Mouse (Mus musculus) stomach, postnatal 0 days (tissue): ENCODE results near the gene Trip10. TPM values are rescaled to one million over a fixed set of nuclear protein-coding genes. Genes with fewer than 3 reads are reported as not detected.
A peak's percentile ranks its signal among the peaks of the same experiment; 100 is the strongest.

ENCODE experiments used
- ATAC-seq: fragments of 200-750 bp; cut with Nextera tagmentation; 2 replicates; pipeline ENCODE4 v1.8.0; 2017; ENCODE audit not compliant: low FRiP score, low TSS enrichment
- DNase-seq: peaks from one replicate; pipeline ENCODE4 v3.0.0-alpha.2; 2016; ENCODE audit warnings: low spot score
- H3K27ac ChIP-seq: fragments of 300-500 bp; sonication (generic); replicated peaks from 2 replicates; pipeline ENCODE4 v1.5.1; 2014; ENCODE audit warnings: mild to moderate bottlenecking, control low read depth
- H3K27me3 ChIP-seq: fragments of 300-500 bp; sonication (generic); 2 replicates; pipeline ENCODE4 v1.6.1; 2014; ENCODE audit warnings: low read length; ENCODE audit not compliant: control insufficient read depth, insufficient read depth
- H3K36me3 ChIP-seq: fragments of 300-500 bp; sonication (generic); 2 replicates; pipeline ENCODE4 v1.6.1; 2014; ENCODE audit warnings: low read length, mixed read lengths; ENCODE audit not compliant: control insufficient read depth, insufficient read depth
- H3K4me1 ChIP-seq: fragments of 300-500 bp; sonication (generic); replicated peaks from 2 replicates; pipeline ENCODE4 v1.6.1; 2014; ENCODE audit warnings: antibody characterized with exemption; ENCODE audit not compliant: control insufficient read depth, insufficient read depth
- H3K4me2 ChIP-seq: fragments of 300-500 bp; sonication (generic); replicated peaks from 2 replicates; pipeline ENCODE4 v1.6.1; 2014; ENCODE audit warnings: low read depth, mild to moderate bottlenecking, control low read depth, moderate library complexity
- H3K4me3 ChIP-seq: fragments of 300-500 bp; sonication (generic); 2 replicates; pipeline ENCODE4 v1.5.1; 2014; ENCODE audit warnings: low read depth, low read length, control low read depth
- H3K9ac ChIP-seq: fragments of 300-500 bp; sonication (generic); 2 replicates; pipeline ENCODE4 v1.6.1; 2014; ENCODE audit warnings: mild to moderate bottlenecking, low read length, control low read depth, mixed read lengths
- H3K9me3 ChIP-seq: fragments of 300-500 bp; sonication (generic); 2 replicates; pipeline ENCODE4 v1.6.1; 2016; ENCODE audit warnings: low read length; ENCODE audit not compliant: control insufficient read depth
- CTCF ChIP-seq: IDR thresholded peaks from 2 replicates; pipeline ENCODE4 v1.5.1; 2016; ENCODE audit warnings: antibody characterized with exemption, low read depth, mild to moderate bottlenecking, moderate library complexity
- EP300 ChIP-seq: optimal IDR thresholded peaks from 2 replicates; pipeline ENCODE3; 2016; ENCODE audit warnings: antibody characterized with exemption
- WGBS: fragments of 180-500 bp; shearing (Covaris S2); extraction: QIAGEN DNeasy Blood & Tissue Kit; methylation state at CpG from one replicate; pipeline ENCODE4 v1.1.7; 2014; 5-methylcytosine and 5-hydroxymethylcytosine counted together
- polyA plus RNA-seq: library from polyadenylated mRNA; unstranded; fragments of >200 nt; fragmentation: Nextera tagmentation; extraction: Ambion mirVana; gene quantifications from 2 replicates; pipeline ENCODE4 v1.2.1, GENCODE M21; 2015

Trip10 gene
- polyA plus RNA-seq, 1 experiment from 2014 or later = 27.5 TPM

- 57% methylated on average over 2 of the region's 2 CpGs for WGBS
- DNase-seq = no peak
These were observed 21.8 kb upstream of the Trip10 start for GRCm38 (mm10) chr17:57227468-57227867.

GRCm38 (mm10) chr17:57228014-57228413 lies 21.2 kb upstream of the Trip10 start, which contains the start of gene C3:
C3 (minus strand) TSS chr17:57228136.
- Histone ChIP-seq H3K4me1 (peaks cover 4% of the 10 kb centered on the region), H3K9ac (no peak within 1 kb of the TSS), H3K27me3 (no peaks in the 10 kb centered on the region), H3K4me3 (no peak within 1 kb of the TSS), H3K4me2 (no peak within 1 kb of the TSS), H3K27ac (no peak within 1 kb of the TSS), H3K9me3 (no peaks in the 10 kb centered on the region), H3K36me3 (no peaks in the 10 kb centered on the region)
- no peak for DNase-seq
- 75% methylated on average over 3 of the region's 3 CpGs for WGBS
- TF ChIP-seq EP300 (no peak), CTCF (no peak)
- ATAC-seq = no peak

More at GRCm38 (mm10) chr17:57227468-57227867, 21.8 kb upstream of the Trip10 start:
- Histone ChIP-seq H3K27ac (no peak overlapping the region), H3K9me3 (no peaks in the 10 kb centered on the region), H3K27me3 (no peaks in the 10 kb centered on the region), H3K4me2 (no peak overlapping the region), H3K36me3 (no peaks in the 10 kb centered on the region), H3K4me3 (no peak overlapping the region), H3K9ac (no peak overlapping the region), H3K4me1 (peaks cover 4% of the 10 kb centered on the region)
- ATAC-seq = no peak
- TF ChIP-seq CTCF = no peak
- no peak for TF ChIP-seq EP300

GRCm38 (mm10) chr17:57228873-57229272 lies 20.4 kb upstream of the Trip10 start:
- no peak overlapping the region for H3K4me2 ChIP-seq
- DNase-seq (no peak), ATAC-seq (no peak)
- H3K9me3 ChIP-seq = no peaks in the 10 kb centered on the region
- TF ChIP-seq EP300 (no peak), CTCF (no peak)
- no peaks in the 10 kb centered on the region for H3K27me3 ChIP-seq
- H3K4me3 ChIP-seq = no peak overlapping the region
- H3K9ac ChIP-seq = no peak overlapping the region
- H3K4me1 ChIP-seq = peaks cover 4% of the 10 kb centered on the region
- no peak overlapping the region for H3K27ac ChIP-seq
- 83% methylated on average over 3 of the region's 3 CpGs for WGBS
- no peaks in the 10 kb centered on the region for H3K36me3 ChIP-seq

DNA sequence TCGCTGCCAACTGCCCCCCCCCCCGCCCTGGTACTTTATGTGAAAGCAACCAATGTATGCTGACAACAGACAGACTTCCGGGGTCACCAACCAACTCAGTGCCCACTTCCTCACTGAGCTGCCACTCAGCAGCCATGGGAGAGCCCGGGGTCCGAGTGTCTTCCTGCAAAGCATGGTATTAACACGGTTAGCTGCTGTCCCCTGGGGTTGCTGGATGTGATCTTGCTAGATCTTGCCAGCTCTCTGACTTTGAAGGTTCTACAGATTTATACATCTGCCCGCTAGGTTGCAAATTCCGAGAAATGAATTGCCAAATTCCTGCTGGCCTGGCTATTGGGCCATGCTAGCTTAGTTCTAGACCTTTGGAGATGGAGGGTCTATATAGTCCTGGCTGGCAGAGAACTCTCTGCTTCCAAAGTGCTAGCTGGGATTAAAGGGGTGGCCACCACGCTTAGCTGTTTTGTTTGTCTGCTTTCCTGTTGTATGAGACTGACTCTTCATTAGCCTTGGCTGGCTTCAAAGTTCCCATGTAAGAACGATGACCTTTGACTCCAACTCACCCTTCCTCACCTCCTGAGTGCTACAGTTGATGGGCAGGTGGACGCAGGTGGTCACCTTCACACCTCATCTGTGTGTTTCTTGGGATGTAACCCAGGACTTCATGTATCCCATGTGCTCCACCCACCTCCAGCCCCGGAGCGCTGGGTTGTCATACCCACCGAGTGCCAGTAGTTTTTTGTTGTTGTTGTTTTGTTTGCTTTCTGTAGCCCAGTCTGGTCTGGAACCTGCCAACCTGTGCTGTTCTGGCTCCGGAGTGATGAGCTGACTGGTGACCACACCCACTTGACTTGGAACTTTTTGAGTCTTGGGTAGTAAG lies 19.2 kb upstream of the Trip10 start:
- no peaks in the 10 kb centered on the region for H3K27me3 ChIP-seq
- H3K4me2 ChIP-seq = no peak overlapping the region
- no peaks in the 10 kb centered on the region for H3K9me3 ChIP-seq
- DNase-seq = no peak
- H3K27ac ChIP-seq = no peak overlapping the region
- H3K9ac ChIP-seq = no peak overlapping the region
- H3K36me3 ChIP-seq = peaks cover 2% of the 10 kb centered on the region; the same call in 1 of the 2 replicates
- no peak for ATAC-seq
- WGBS = 78% methylated on average over 15 of the region's 15 CpGs
- peaks cover 4% of the 10 kb centered on the region for H3K4me1 ChIP-seq
- no peak for TF ChIP-seq CTCF
- no peak for TF ChIP-seq EP300
- no peak overlapping the region for H3K4me3 ChIP-seq

- DNase-seq = peak; percentile 39
- no peaks in the 10 kb centered on the region for H3K9me3 ChIP-seq
These were observed 18.5 kb upstream of the Trip10 start for GRCm38 (mm10) chr17:57230728-57231125.

DNA sequence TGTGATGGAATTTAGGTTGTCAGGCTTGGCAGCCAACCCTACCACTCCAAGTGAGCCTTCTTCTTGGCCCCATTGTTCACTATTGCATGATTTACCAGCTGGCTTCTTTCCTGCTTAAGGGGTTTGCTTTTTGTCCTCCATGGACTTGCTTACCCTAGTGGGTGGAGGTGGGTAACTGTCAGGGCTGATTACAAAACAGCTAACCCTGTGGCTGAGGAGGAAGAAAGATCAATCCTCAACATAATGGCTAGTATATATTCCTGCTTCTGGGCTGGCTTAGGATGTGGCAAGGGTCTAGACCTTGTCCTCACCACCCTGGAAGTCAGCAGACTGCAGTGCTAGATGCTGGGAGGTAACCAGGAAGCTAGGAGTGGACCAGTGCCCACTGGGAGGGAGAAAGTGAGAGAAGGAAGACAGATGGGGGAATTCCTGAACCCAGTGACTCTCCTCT lies 17.9 kb upstream of the Trip10 start:
- Histone ChIP-seq H3K9ac (no peak overlapping the region), H3K4me1 (peaks cover 4% of the 10 kb centered on the region), H3K4me2 (no peak overlapping the region), H3K36me3 (peaks cover 10% of the 10 kb centered on the region; the same call in 1 of the 2 replicates), H3K9me3 (no peaks in the 10 kb centered on the region), H3K27me3 (no peaks in the 10 kb centered on the region), H3K27ac (peak overlapping the region; percentile 58; the same call in 1 of the 2 replicates), H3K4me3 (no peak overlapping the region)
- no peak; the same call in 1 of the 2 replicates for ATAC-seq
- no peak for TF ChIP-seq CTCF
- TF ChIP-seq EP300 = no peak
- DNase-seq = no peak

More at GRCm38 (mm10) chr17:57230728-57231125, 18.5 kb upstream of the Trip10 start:
- H3K4me2 ChIP-seq = no peak overlapping the region
- no peak for TF ChIP-seq EP300
- ATAC-seq = no peak
- H3K4me1 ChIP-seq = peaks cover 4% of the 10 kb centered on the region
- no peak overlapping the region for H3K27ac ChIP-seq
- peaks cover 4% of the 10 kb centered on the region; the same call in 1 of the 2 replicates for H3K36me3 ChIP-seq
- H3K9ac ChIP-seq = no peak overlapping the region
- WGBS = 17% methylated on average over 6 of the region's 6 CpGs
- H3K27me3 ChIP-seq = no peaks in the 10 kb centered on the region
- no peak overlapping the region for H3K4me3 ChIP-seq
